Mouse (Mus musculus): Measurements from ENCODE around the gene Vwa1. TPM values are rescaled to one million over a fixed set of nuclear protein-coding genes. Genes with fewer than 3 reads are reported as not detected.

Gene Vwa1
- polyA plus RNA-seq, 1 experiment from 2014 or later: 12.2 TPM

GRCm38 (mm10) chr4:155776704-155777335 is 2.3 kb upstream of the Vwa1 start:
- H3K9me3 ChIP-seq (replicated peaks): no peaks in the 10 kb centered on the region
- no peak for ATAC-seq (ENCODE audit: low FRiP score)
- WGBS: 22% methylated on average over 2 of the region's 2 CpGs
- H3K4me2 ChIP-seq (replicated peaks): no peak overlapping the region
- H3K27ac ChIP-seq: no peak overlapping the region
- peaks cover 40% of the 10 kb centered on the region for H3K27me3 ChIP-seq
- peaks cover 22% of the 10 kb centered on the region for H3K4me1 ChIP-seq
- no peaks in the 10 kb centered on the region for H3K36me3 ChIP-seq
- H3K4me3 ChIP-seq: no peak overlapping the region
- no peak overlapping the region for H3K9ac ChIP-seq

GRCm38 (mm10) chr4:155775855-155776254 is 1.4 kb upstream of the Vwa1 start:
- no peak for ATAC-seq (ENCODE audit: low FRiP score)
- Histone ChIP-seq H3K4me2 (replicated peaks) (no peak overlapping the region), H3K27me3 (peaks cover 50% of the 10 kb centered on the region), H3K9me3 (replicated peaks) (no peaks in the 10 kb centered on the region), H3K9ac (no peak overlapping the region), H3K4me1 (peaks cover 22% of the 10 kb centered on the region), H3K4me3 (no peak overlapping the region), H3K27ac (no peak overlapping the region), H3K36me3 (no peaks in the 10 kb centered on the region)
- 77% methylated on average over 3 of the region's 3 CpGs for WGBS

DNA sequence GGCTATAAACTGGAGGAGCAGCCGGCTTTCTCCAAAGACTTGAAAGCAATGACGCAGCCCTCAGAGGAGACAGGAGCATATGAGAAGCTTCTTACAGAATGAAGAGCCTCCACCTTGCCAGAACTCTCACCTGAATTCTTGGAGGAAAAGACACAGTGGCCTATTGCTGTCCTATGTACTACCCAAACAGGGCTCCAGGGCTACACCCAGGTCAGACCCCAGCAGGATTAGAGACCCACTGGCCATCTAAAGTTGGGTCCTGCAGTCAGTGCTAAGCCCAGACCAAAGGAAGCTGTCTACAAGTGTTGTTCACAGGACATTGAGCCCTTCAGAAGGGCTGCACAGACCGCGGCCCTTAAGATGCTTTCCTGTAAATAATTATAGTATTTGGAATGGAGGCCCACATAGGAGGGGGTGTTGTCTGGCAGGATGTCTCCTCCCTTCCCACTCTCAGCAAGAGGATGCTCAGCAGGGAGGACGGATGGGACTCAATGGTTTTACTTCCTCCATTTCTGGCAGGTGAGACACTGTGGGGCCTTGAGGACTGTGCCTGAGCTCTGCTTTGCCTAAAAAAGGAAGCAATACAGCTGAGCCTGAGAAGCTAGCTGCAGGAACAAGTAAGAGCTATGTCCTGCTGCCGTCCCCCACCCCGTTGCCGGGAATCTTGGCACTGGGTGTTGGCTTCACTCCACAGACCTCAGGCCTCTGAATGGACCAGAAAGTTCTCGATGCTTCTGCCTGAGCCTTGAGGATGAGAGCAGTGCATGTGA is 658 bp upstream of the Vwa1 start:
- 59% methylated on average over 9 of the region's 9 CpGs for WGBS
- no peaks in the 10 kb centered on the region for H3K9me3 ChIP-seq (replicated peaks)
- H3K9ac ChIP-seq: peak overlapping the region; percentile 41; the same call in 1 of the 2 replicates
- ATAC-seq (ENCODE audit: low FRiP score): no peak
- H3K27ac ChIP-seq: no peak overlapping the region
- peak overlapping the region; percentile 35 for H3K4me3 ChIP-seq
- peak overlapping the region; percentile 64 for H3K4me2 ChIP-seq (replicated peaks)
- H3K36me3 ChIP-seq: no peaks in the 10 kb centered on the region
- H3K27me3 ChIP-seq: peaks cover 54% of the 10 kb centered on the region
- H3K4me1 ChIP-seq: peaks cover 27% of the 10 kb centered on the region

DNA sequence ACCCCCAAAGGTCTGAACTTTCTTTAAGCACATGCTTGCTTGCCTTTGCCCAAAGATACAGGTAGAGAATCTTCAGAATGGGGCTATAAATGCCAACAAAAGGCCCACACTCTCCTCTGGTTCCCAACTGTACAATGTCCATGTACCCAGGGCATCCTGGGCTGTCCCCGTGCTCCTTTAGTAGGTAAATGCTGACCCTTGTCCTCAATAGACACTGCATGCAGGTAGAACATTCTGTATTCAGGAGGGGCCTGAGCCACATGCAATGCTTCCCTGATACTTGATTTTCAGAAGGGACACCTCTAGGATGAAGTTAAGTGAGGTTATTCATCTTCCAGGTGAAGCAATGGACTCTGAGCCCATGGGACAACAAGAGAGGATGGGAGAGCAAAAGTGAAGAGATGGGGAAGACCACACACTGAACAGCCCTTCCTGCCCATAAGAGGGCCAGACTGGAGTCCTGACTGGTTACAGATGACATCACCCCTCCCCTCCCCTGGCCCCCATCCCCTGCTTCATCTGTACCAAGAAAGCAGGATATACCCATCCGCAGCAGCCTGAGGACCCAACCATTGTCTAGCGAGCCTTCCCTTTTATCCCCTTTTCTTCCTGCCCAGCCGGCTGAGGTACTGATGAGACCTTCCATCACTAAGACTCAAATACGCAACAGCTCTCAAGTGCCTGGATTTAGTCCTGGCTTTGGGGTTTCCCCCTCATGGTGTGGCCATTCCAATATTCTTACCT is 991 bp downstream of the Vwa1 start:
- no peak for ATAC-seq (ENCODE audit: low FRiP score)
- no peak overlapping the region for H3K9ac ChIP-seq
- H3K4me3 ChIP-seq: peak overlapping the region; percentile 35; the same call in 1 of the 2 replicates
- no peak overlapping the region for H3K27ac ChIP-seq
- H3K4me1 ChIP-seq: peaks cover 36% of the 10 kb centered on the region
- peak overlapping the region; percentile 64 for H3K4me2 ChIP-seq (replicated peaks)
- 46% methylated on average over 4 of the region's 5 CpGs for WGBS
- H3K9me3 ChIP-seq (replicated peaks): no peaks in the 10 kb centered on the region
- H3K27me3 ChIP-seq: peaks cover 54% of the 10 kb centered on the region
- H3K36me3 ChIP-seq: no peaks in the 10 kb centered on the region

GRCm38 (mm10) chr4:155772786-155773185 is 1.7 kb downstream of the Vwa1 start:
- Histone ChIP-seq H3K9ac (no peak overlapping the region), H3K27ac (no peak overlapping the region), H3K9me3 (replicated peaks) (no peaks in the 10 kb centered on the region), H3K4me3 (no peak overlapping the region), H3K36me3 (no peaks in the 10 kb centered on the region), H3K27me3 (peaks cover 54% of the 10 kb centered on the region), H3K4me1 (peaks cover 36% of the 10 kb centered on the region), H3K4me2 (replicated peaks) (no peak overlapping the region)
- WGBS: 84% methylated on average over 13 of the region's 13 CpGs
- ATAC-seq (ENCODE audit: low FRiP score): no peak

- Histone ChIP-seq H3K27ac (no peak overlapping the region), H3K9me3 (replicated peaks) (no peaks in the 10 kb centered on the region), H3K4me3 (no peak overlapping the region), H3K9ac (no peak overlapping the region), H3K4me2 (replicated peaks) (no peak overlapping the region), H3K4me1 (peaks cover 34% of the 10 kb centered on the region), H3K36me3 (no peaks in the 10 kb centered on the region), H3K27me3 (peaks cover 54% of the 10 kb centered on the region)
- ATAC-seq (ENCODE audit: low FRiP score): no peak
- 88% methylated on average over 2 of the region's 2 CpGs for WGBS
Observed at GRCm38 (mm10) chr4:155771706-155772105, 2.8 kb downstream of the Vwa1 start.

DNA sequence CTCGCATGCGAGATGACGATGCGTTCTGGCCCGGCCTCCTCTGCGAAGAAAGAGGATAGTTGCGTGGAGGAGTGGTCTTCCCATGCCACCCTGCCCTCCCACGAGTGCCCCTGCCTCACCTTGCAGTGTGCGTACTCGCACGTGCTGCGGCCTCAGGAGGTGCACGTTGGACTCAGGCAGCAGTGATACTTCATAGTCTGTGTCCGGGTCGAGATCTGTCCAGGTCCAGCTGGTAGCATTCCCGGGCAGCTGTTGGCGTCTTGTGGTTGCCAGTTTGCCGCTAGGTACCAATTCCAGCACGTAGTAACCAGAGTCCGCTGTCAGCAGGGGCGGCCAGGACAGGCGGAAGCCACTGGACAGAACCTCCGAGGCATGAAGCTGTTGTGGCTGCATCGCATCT is 3.9 kb downstream of the Vwa1 start:
- WGBS: 42% methylated on average over 24 of the region's 24 CpGs
- Histone ChIP-seq H3K9me3 (replicated peaks) (no peaks in the 10 kb centered on the region), H3K4me3 (peak overlapping the region; percentile 53), H3K9ac (peak overlapping the region; percentile 78), H3K4me2 (replicated peaks) (peak overlapping the region; percentile 79), H3K27ac (no peak overlapping the region), H3K27me3 (peaks cover 50% of the 10 kb centered on the region), H3K36me3 (no peaks in the 10 kb centered on the region), H3K4me1 (peaks cover 32% of the 10 kb centered on the region)
- no peak; the same call in 1 of the 2 replicates for ATAC-seq (ENCODE audit: low FRiP score)

DNA sequence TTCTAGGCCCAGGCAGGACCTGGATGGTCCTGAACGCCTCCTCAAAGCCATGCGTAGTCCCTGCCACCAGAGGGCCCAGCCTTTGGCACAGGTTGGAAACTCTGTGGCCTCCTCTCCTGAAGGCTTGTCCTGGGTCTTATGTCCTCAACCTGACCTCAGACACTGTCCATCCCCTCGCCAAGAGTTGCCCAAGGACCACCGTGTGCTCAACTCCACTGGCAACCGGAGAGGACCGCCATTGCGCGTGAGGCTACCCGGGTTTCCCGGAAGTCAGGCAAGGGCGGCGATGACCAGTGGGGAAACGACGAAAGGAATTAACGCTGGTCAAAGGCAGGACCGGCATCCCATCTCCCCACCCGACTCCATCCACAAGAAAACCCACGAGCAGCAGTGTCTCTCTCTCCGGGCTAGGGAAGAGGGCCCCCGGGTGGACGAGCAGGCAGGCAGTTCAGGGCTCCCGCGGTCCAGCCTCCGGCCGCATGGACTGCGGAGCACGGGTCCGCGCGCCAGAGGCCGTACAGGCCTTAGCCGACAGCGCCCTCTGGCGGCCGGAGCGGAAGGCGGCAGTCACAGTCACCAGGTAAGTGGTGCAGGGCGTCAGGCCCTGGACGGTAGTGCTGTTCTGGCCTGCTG is 4.5 kb downstream of the Vwa1 start:
- H3K36me3 ChIP-seq: no peaks in the 10 kb centered on the region
- H3K27ac ChIP-seq: peak overlapping the region; percentile 64
- H3K4me3 ChIP-seq: peak overlapping the region; percentile 53
- 0% methylated on average over 39 of the region's 39 CpGs for whole genome bisulfite sequencing
- peak overlapping the region; percentile 78 for H3K9ac ChIP-seq
- H3K4me1 ChIP-seq: peaks cover 27% of the 10 kb centered on the region
- H3K9me3 ChIP-seq (replicated peaks): no peaks in the 10 kb centered on the region
- H3K4me2 ChIP-seq (replicated peaks): peak overlapping the region; percentile 79
- ATAC-seq (ENCODE audit: low FRiP score): peak; percentile 90
- H3K27me3 ChIP-seq: peaks cover 44% of the 10 kb centered on the region

DNA sequence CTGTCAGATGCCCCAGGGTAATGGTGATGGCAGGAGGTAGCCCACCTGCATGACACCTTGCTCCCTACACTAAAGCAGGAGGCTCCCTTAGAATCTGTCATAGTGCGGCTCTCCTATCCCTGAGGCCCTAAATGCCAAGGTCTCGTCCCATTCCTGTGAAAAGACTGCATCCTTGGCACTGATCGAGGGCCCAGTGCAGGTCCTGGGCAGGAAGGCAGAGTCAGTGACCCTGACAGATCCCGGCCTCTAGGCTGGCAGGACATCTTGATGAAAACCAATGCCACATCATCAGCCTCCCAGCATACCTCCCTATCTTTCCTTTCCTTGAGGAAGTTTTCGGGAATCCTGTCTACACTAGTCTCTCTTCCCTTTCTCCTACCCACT is 5.0 kb downstream of the Vwa1 start:
- Histone ChIP-seq H3K36me3 (no peaks in the 10 kb centered on the region), H3K4me1 (peaks cover 22% of the 10 kb centered on the region), H3K27ac (0 out of 2 replicates have a peak overlapping the region, but pooled peaks have one; percentile 64), H3K9ac (peak overlapping the region; percentile 78), H3K9me3 (replicated peaks) (no peaks in the 10 kb centered on the region), H3K27me3 (peaks cover 39% of the 10 kb centered on the region), H3K4me3 (peak overlapping the region; percentile 53), H3K4me2 (replicated peaks) (peak overlapping the region; percentile 79)
- no peak for ATAC-seq (ENCODE audit: low FRiP score)
- 61% methylated on average over 5 of the region's 5 CpGs for WGBS

DNA sequence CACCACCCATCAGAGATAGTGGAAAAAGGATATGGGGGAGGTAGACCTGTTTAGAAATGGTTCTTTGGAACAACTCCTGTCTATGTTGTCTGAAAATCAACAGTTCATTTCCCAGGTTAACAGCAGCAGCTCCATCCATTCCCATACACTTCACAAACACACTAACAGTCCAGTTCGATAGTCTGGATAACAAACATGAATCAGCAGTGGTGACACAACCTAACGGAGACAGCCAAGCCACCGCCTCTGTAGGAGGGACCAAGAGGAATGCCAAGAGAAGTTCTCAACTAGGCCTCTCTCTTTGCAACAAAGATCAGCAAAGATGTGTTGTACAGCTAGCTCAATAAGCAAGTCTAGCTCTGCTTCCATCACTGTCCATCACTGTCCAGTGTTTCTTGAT is 12.1 kb downstream of the Vwa1 start:
- H3K9me3 ChIP-seq (replicated peaks): no peaks in the 10 kb centered on the region
- H3K4me2 ChIP-seq (replicated peaks): no peak overlapping the region
- 97% methylated on average over 3 of the region's 3 CpGs for WGBS
- H3K9ac ChIP-seq: no peak overlapping the region
- no peak for ATAC-seq (ENCODE audit: low FRiP score)
- H3K4me3 ChIP-seq: no peak overlapping the region
- H3K36me3 ChIP-seq: no peaks in the 10 kb centered on the region
- no peaks in the 10 kb centered on the region for H3K27me3 ChIP-seq
- no peak overlapping the region for H3K27ac ChIP-seq
- H3K4me1 ChIP-seq: peaks cover 29% of the 10 kb centered on the region

GRCm38 (mm10) chr4:155761356-155762099 is 13.0 kb downstream of the Vwa1 start:
- ATAC-seq (ENCODE audit: low FRiP score): peak; percentile 12; the same call in 1 of the 2 replicates
- H3K9me3 ChIP-seq (replicated peaks): no peaks in the 10 kb centered on the region
- 3% methylated on average over 28 of the region's 28 CpGs for WGBS
- peak overlapping the region; percentile 30; the same call in 1 of the 2 replicates for H3K27ac ChIP-seq
- peaks cover 6% of the 10 kb centered on the region; the same call in 1 of the 2 replicates for H3K36me3 ChIP-seq
- peaks cover 29% of the 10 kb centered on the region for H3K4me1 ChIP-seq
- peak overlapping the region; percentile 96 for H3K4me2 ChIP-seq (replicated peaks)
- no peaks in the 10 kb centered on the region for H3K27me3 ChIP-seq
- peak overlapping the region; percentile 76 for H3K4me3 ChIP-seq
- H3K9ac ChIP-seq: peak overlapping the region; percentile 83
